Mouse (Mus musculus): ENCODE measurements at regions not wholly inside any gene's neighbourhood (a gene's known extent, or its start where the extent isn't known, plus 50 kb on each side); places are given as distances from the start of the nearest gene placed in this dataset.
A peak's percentile ranks its signal among the peaks of the same experiment; 100 is the strongest.
"Not testable (repeated sequence)": the region's sequence is repeated elsewhere in the genome, so short reads cannot be mapped to it uniquely, and the experiment has no call there.

DNA sequence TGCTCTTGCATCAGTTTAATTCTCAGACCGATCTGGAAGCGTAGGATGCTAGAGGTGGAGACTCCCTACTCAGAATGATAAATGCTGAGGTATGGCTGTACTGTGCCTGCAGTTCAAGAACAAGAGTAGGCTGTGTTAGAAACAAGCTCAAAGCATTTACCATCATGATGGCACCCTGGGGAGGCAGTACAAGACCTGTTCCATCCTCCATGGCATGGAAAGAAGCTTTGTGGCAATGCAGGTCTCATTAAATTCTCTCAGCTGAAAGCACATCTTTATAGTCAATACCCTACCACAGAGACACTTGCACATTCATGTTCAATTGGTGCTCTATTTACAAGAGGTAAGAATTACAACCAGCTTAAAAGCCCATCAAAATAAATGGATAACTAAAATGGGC lies 209.5 kb downstream of the Tbl1xr1 start:
- DNase-seq: no peak

DNA sequence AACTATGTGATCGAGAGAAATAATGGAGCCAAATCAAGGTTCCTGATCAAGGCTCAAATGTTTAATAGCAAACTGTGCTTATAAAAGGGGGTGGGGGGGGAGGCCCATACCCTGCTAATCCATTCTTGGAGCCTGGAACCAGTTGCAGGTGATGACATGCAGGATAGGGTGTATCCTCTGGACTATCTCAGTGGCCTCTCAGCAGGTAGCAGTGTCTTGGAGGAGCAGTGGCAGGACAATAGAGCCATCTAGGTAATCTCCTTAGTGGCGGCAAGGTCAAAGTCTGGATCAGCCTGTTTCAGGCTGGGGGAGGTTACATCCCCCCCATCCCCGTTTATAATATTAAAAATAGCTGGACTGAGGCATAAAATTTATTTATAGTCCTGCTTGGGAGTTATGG lies 217.0 kb downstream of the Tbl1xr1 start:
- no peak for DNase-seq

DNA sequence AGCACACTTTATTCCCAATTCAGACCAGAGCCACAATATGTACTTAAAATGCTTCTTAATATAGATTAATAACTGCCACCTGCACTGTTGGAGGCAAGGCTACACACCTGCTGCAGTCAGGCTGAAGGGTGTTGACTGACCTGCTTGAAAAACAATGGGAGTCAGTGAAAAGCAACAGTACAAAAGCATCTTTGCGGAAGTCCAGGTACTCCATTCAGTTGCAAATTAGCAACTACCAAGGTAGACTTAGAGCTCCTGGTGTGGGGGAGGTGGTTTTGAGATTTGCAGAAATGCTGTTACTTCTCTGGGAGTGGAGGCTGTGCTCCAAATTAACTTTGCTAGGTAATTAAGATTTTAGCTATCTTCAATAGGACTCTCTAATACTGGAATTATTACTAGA lies 217.6 kb downstream of the Tbl1xr1 start:
- not testable (repeated sequence) for DNase-seq

DNA sequence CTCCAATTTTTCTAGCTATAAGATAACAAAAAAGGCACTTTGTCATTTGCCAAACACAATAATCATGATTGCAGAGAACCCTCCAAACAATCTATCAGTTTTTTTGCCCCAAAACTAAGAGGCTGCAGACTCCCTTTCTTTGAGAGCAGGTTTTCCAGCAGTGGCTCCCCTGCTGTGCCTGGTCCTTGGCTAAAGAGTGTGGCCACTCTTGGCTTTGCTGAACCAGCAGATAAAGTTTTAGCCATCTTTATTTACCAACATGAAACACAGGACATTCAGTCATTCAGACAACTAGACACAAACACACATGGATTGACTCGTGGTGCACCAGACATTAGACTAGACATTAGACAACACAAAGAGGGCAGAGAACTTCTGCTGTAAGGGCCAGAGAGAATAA lies 220.5 kb downstream of the Tbl1xr1 start:
- DNase-seq: not testable (repeated sequence)

DNA sequence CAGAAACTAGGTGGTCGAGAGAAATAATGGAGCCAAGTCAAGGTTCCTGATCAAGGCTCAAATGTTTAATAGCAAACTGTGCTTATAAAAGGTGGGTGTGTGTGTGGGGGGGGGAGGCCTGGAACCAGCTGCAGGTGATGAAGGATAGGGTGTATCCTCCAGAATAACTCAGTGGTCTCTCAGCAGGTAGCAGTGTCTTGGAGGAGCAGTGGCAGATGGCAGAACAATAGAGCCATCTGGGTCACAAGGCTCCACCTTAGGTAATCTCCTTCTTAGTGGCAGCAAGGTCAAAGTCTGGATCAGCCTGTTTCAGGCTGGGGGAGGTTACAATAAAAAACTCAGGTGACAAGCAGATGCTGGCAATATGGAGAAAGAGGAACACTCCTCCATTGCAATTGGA lies 221.4 kb downstream of the Tbl1xr1 start:
- not testable (repeated sequence) for DNase-seq

DNA sequence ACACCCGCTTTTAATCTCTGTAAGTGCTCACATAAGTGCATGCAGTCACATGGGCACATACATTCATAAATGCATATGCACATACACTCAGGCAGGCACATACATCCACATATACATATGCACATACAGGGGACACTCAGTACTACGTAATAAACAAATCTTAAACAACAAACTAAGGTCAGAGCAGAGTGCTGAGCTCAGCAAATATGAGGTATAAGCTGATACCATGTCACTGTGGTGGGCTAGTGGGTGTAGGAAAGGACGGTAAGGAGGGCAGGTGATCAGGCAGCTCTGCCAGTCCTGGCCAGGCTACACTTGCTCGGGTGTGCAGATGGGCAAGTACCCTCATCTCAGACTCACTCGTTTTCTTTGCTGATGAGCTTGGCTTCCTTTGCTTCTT lies 224.1 kb downstream of the Tbl1xr1 start:
- no peak for DNase-seq

DNA sequence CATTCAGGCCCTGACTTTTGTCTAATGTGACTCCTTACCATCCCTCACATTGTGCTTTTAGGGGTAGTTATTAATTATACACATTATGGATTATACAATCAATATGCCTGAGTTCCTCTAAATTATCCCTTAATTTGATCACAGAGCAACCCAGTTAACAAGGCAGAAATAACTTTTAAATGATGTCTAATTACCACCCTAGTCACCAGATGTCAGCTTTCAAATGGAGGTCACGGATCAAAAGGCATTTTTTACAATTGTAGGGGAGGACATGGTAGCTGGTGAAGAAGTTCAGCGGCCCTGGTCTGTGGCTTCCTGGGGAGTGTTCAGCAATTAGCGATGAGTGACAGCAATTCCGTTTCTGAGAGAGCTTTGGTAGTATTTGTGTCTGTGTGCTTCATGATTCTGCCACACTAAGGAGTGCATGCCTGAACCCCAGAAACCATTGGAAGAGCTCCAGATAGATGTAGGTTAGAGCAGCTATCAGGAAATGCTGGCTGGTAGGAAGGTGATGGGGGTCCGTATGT lies 225.6 kb downstream of the Tbl1xr1 start:
- no peak for DNase-seq

DNA sequence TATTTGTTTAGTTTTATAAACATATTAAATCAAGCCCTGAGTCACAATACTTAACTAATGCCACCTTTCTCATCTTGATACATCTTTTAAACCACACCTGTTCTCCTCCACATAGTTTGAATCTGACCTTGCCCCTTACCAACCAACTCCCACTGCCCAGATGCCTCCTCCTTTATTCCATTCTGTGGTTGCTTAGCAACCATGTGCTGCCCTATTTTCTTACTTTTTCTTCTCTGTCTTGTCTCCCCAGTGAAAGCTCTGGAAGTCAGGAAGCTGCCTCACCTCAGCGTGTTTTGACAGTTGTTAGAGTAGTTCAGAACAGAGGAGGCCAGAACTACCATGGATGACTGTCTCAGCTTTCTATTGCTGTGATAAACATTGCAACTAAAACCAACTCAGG lies 227.7 kb downstream of the Tbl1xr1 start:
- no peak for DNase-seq

DNA sequence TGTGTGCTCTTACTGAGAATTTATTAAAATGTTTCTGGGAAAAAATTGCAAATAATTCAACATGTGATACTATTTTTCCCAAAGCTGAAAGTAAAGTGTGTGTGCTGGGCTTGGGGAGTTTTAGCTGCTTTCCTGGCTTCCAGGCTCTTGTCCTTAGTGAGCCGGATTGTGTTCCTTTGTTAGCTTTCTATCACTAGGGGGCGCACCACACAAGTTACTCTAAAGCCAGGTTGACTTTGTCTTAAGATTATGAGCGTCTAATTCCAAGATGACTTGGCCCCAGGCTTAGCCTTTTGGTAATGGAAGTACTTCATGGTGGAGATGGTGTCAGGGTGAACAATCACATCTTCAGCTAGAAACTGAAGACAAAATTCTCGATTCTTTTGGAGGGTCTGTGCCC lies 230.2 kb downstream of the Tbl1xr1 start:
- DNase-seq: no peak

DNA sequence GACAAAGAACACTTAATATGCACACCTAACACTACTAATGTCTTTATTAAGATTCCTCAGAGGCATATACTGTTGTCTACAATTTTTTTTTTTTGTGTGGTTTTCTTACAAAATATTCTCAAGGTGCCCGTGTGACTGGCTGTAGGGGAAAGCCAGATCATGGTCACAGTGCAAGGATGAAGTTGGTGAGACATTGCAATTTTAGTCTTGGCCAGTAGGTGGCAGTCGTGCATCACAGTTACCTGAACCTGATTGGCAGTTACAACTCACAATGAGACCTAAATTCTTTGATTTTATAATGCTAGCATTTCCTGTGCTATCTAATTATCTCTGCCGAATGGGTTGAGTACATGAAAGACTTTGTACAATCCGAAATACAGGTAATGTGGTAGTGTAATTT lies 232.5 kb downstream of the Tbl1xr1 start:
- peak; percentile 28 for DNase-seq

DNA sequence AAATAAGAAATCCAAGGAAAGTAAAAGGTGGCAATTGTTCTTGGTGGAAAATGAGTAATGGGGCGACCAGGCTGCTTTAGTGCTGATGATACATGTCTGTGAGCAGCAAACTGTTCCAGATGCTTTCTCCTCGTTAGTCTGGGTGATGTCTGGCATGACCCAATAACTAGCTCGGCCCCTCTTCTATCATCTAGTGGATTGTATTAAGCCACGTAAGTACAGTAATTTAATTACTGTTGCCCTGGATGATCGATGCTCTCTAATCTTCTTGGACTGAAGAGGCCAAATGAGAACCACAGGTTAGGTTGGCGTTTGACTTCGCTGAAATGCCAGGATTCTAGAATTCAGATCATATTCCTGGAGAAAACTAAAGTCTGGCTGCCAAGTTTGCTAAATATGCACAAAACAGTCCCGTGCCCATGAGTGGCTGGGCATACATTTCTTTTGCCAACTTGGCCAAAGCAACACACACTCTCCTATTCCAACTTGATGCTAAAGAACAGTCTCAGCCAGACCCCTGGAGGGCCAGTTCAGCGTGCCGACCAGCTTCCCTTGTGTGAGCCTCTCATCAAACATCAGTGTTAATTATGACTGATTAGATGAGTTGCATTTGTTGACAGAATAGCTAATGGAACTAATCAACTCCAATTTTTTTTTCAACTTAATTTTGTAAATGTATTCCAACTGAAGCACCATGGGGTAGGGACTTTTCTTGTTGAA lies 240.2 kb downstream of the Tbl1xr1 start:
- DNase-seq: no peak

DNA sequence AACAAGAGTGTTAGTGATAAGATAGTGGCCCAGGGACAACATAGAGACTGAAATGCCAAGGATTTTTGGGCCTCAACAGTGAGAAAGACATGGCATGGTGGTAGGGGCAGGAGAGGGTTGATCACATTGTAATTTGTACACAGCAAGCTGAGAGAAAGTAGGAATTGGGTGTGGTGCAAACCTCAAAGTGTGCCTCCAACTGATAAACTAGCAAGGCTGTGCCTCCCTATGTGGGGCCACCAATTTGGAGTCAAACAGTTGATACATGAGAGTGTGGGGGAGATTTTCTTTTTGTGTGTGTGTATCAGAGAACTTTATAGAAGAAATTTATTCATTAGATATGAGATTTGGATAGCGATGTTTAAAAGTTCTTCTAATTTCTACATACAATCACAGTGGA lies 244.0 kb downstream of the Tbl1xr1 start:
- DNase-seq: not testable (repeated sequence)

DNA sequence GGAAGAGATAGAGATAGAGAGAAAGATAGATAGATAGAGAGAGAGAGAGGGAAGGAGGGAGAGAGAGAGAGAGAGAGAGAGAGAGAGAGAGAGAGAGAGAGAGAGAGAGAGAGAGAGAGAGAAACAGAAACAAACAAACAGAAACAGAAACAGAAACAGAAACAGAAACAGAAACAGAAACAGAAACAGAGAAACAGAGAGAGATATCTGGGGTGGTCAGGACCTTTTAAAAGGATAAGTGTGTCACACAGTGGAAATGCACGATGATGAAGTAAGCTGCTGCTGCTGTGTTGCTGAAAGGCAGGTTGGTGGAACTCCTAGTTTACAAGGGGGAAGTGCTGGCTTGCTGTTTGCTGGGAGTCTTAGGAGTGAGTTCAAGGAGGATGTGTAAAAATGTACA lies 254.8 kb downstream of the Tbl1xr1 start:
- DNase-seq: no peak
